Mouse (Mus musculus): ENCODE results near the gene Abcf3.

DNA sequence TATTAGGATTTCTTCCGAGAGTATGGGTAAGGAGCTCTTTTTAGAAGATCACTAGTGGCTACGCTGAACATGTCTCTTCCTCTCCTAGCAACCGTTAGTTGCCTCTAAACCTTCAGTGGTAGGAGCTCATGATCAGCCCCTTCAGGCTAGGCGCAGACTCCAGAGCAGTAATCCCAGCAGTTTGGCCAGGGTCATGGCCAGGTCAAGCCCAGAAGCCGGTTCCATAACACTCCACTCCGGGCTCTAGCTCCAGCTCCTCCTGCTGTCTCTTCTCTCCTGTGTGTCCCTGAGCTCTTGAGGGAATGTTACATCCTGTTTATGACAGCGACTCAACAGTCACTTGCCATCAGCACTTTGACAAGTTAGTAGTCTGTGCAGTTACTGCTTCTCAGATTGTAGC, 9.0 kb downstream of the Abcf3 start:
- no peak for TF ChIP-seq CTCF (conservative IDR thresholded peaks at IDR 0.05; ENCODE audit: low read length)
- no peak for TF ChIP-seq NANOG (IDR thresholded peaks at IDR 0.05; ENCODE audit: borderline replicate concordance, low read length)
- no peak for TF ChIP-seq POU5F1 (IDR thresholded peaks at IDR 0.05; ENCODE audit: borderline replicate concordance, low read length)
